Mouse (Mus musculus) CH12F3 (cell line): Measurements from ENCODE around the gene Pola2.

Experiments used
- in situ Hi-C: fragments of 300-500 bp; cut with MboI; formaldehyde crosslinking; loops from 2 replicates; pipeline ENCODE4 v1.14.3; 2020; ENCODE audit warnings: low sequenced_read_pairs

The Pola2 gene

GRCm38 (mm10) chr19:5966786-5967185, 2.8 kb upstream of the Pola2 start:
- in situ Hi-C loops = loop anchor here (10.0 kb wide), 1 partner anchor 158 kb away; the partner anchor contains the start of gene Snx15

- in situ Hi-C loops = loop anchor here (10.0 kb wide), 1 partner anchor 159 kb away; the partner anchor contains the start of gene Snx15
These were observed 1.9 kb upstream of the Pola2 start for GRCm38 (mm10) chr19:5965910-5966309.

GRCm38 (mm10) chr19:5965280-5965679, 1.3 kb upstream of the Pola2 start:
- in situ Hi-C loops = loop anchor here (10.0 kb wide), 1 partner anchor 160 kb away; the partner anchor contains the start of gene Snx15

- in situ Hi-C loops = loop anchor here (10.0 kb wide), 1 partner anchor 160 kb away; the partner anchor contains the start of gene Snx15
These were observed 802 bp upstream of the Pola2 start for GRCm38 (mm10) chr19:5964804-5965203.

GRCm38 (mm10) chr19:5962651-5963050, 1.4 kb downstream of the Pola2 start:
- in situ Hi-C loops = loop anchor here (10.0 kb wide), 1 partner anchor 162 kb away; the partner anchor contains the start of gene Snx15

- in situ Hi-C loops = loop anchor here (5.0 kb wide), 1 partner anchor 35 kb away; the partner anchor contains the start of gene Cdc42ep2
These were observed 6.6 kb downstream of the Pola2 start for GRCm38 (mm10) chr19:5957371-5957770.

- in situ Hi-C loops = loop anchor here (5.0 kb wide), 1 partner anchor 34 kb away; the partner anchor contains the start of gene Cdc42ep2
These were observed 7.3 kb downstream of the Pola2 start for GRCm38 (mm10) chr19:5956685-5957084.

- in situ Hi-C loops = loop anchor here (5.0 kb wide), 1 partner anchor 34 kb away; the partner anchor contains the start of gene Cdc42ep2
These were observed 8.0 kb downstream of the Pola2 start for GRCm38 (mm10) chr19:5955704-5956670.

- in situ Hi-C loops = loop anchor here (5.0 kb wide), 1 partner anchor 33 kb away; the partner anchor contains the start of gene Cdc42ep2
These were observed 9.1 kb downstream of the Pola2 start for GRCm38 (mm10) chr19:5954936-5955335.

GRCm38 (mm10) chr19:5954031-5954710, 9.8 kb downstream of the Pola2 start:
- in situ Hi-C loops = no loop called here

- in situ Hi-C loops = no loop called here
These were observed 10.7 kb downstream of the Pola2 start for GRCm38 (mm10) chr19:5953201-5953770.

- in situ Hi-C loops = no loop called here
These were observed 11.8 kb downstream of the Pola2 start for GRCm38 (mm10) chr19:5952071-5952691.

GRCm38 (mm10) chr19:5951631-5952030, 12.4 kb downstream of the Pola2 start:
- in situ Hi-C loops = no loop called here

- in situ Hi-C loops = no loop called here
These were observed 13.8 kb downstream of the Pola2 start for GRCm38 (mm10) chr19:5950218-5950617.

GRCm38 (mm10) chr19:5945891-5946290, 18.1 kb downstream of the Pola2 start:
- in situ Hi-C loops = no loop called here

- in situ Hi-C loops = no loop called here
These were observed 19.0 kb downstream of the Pola2 start for GRCm38 (mm10) chr19:5945027-5945426.

GRCm38 (mm10) chr19:5944145-5944544, 19.9 kb downstream of the Pola2 start:
- in situ Hi-C loops = no loop called here

- in situ Hi-C loops = no loop called here
These were observed 20.6 kb downstream of the Pola2 start for GRCm38 (mm10) chr19:5943404-5943803.

- in situ Hi-C loops = no loop called here
These were observed 21.4 kb downstream of the Pola2 start for GRCm38 (mm10) chr19:5942581-5942980.

GRCm38 (mm10) chr19:5940656-5941055, 23.3 kb downstream of the Pola2 start:
- in situ Hi-C loops = no loop called here
